Mouse (Mus musculus): ENCODE results near the gene Rpgrip1l. TPM values are rescaled to one million over a fixed set of nuclear protein-coding genes. Genes with fewer than 3 reads are reported as not detected.
A peak's percentile ranks its signal among the peaks of the same experiment; 100 is the strongest.

Gene Rpgrip1l
- polyA plus RNA-seq, 1 experiment from 2014 or later: 9.3 TPM

- H3K27ac ChIP-seq: no peak overlapping the region
- 75% methylated on average over 3 of the region's 3 CpGs for WGBS
- no peaks in the 10 kb centered on the region for H3K27me3 ChIP-seq (replicated peaks)
- no peak overlapping the region for H3K9ac ChIP-seq
- H3K4me3 ChIP-seq (replicated peaks): no peak overlapping the region
- H3K4me2 ChIP-seq (replicated peaks): no peak overlapping the region
- H3K36me3 ChIP-seq: no peaks in the 10 kb centered on the region
- H3K4me1 ChIP-seq (replicated peaks): no peaks in the 10 kb centered on the region
- no peak for ATAC-seq
- no peaks in the 10 kb centered on the region for H3K9me3 ChIP-seq
Observed at GRCm38 (mm10) chr8:91214287-91214686, 98.8 kb downstream of the Rpgrip1l start.

GRCm38 (mm10) chr8:91212948-91213347 lies 100.1 kb downstream of the Rpgrip1l start:
- 84% methylated on average over 2 of the region's 2 CpGs for WGBS
- H3K4me2 ChIP-seq (replicated peaks): no peak overlapping the region
- no peaks in the 10 kb centered on the region for H3K9me3 ChIP-seq
- H3K9ac ChIP-seq: no peak overlapping the region
- H3K27me3 ChIP-seq (replicated peaks): no peaks in the 10 kb centered on the region
- no peak for ATAC-seq
- H3K4me3 ChIP-seq (replicated peaks): no peak overlapping the region
- no peak overlapping the region for H3K27ac ChIP-seq
- no peaks in the 10 kb centered on the region for H3K4me1 ChIP-seq (replicated peaks)
- no peaks in the 10 kb centered on the region for H3K36me3 ChIP-seq

GRCm38 (mm10) chr8:91209658-91210057 lies 103.4 kb downstream of the Rpgrip1l start:
- Histone ChIP-seq H3K36me3 (no peaks in the 10 kb centered on the region), H3K4me1 (replicated peaks) (no peaks in the 10 kb centered on the region), H3K27me3 (replicated peaks) (no peaks in the 10 kb centered on the region), H3K9ac (no peak overlapping the region), H3K27ac (no peak overlapping the region), H3K4me2 (replicated peaks) (no peak overlapping the region), H3K9me3 (no peaks in the 10 kb centered on the region), H3K4me3 (replicated peaks) (no peak overlapping the region)
- 81% methylated on average over 3 of the region's 3 CpGs for WGBS
- ATAC-seq: no peak

- ATAC-seq: no peak
- H3K9ac ChIP-seq: no peak overlapping the region
- H3K36me3 ChIP-seq: no peaks in the 10 kb centered on the region
- no peaks in the 10 kb centered on the region for H3K4me1 ChIP-seq (replicated peaks)
- H3K4me3 ChIP-seq (replicated peaks): no peak overlapping the region
- no peaks in the 10 kb centered on the region for H3K9me3 ChIP-seq
- no peaks in the 10 kb centered on the region for H3K27me3 ChIP-seq (replicated peaks)
- 30% methylated on average over 2 of the region's 2 CpGs for WGBS
- no peak overlapping the region for H3K4me2 ChIP-seq (replicated peaks)
- H3K27ac ChIP-seq: no peak overlapping the region
Observed at GRCm38 (mm10) chr8:91207676-91208075, 105.4 kb downstream of the Rpgrip1l start.

GRCm38 (mm10) chr8:91205897-91206296 lies 107.2 kb downstream of the Rpgrip1l start:
- Histone ChIP-seq H3K36me3 (no peaks in the 10 kb centered on the region), H3K27ac (no peak overlapping the region), H3K4me1 (replicated peaks) (no peaks in the 10 kb centered on the region), H3K27me3 (replicated peaks) (no peaks in the 10 kb centered on the region), H3K9me3 (no peaks in the 10 kb centered on the region), H3K4me3 (replicated peaks) (no peak overlapping the region), H3K4me2 (replicated peaks) (no peak overlapping the region), H3K9ac (no peak overlapping the region)
- ATAC-seq: no peak
- WGBS: 83% methylated on average over 6 of the region's 6 CpGs

GRCm38 (mm10) chr8:91201184-91201583 lies 111.9 kb downstream of the Rpgrip1l start:
- Histone ChIP-seq H3K36me3 (no peaks in the 10 kb centered on the region), H3K4me1 (replicated peaks) (no peaks in the 10 kb centered on the region), H3K9ac (no peak overlapping the region), H3K4me2 (replicated peaks) (no peak overlapping the region), H3K27ac (no peak overlapping the region), H3K27me3 (replicated peaks) (no peaks in the 10 kb centered on the region), H3K4me3 (replicated peaks) (no peak overlapping the region), H3K9me3 (no peaks in the 10 kb centered on the region)
- 62% methylated on average over 2 of the region's 2 CpGs for WGBS
- ATAC-seq: no peak

GRCm38 (mm10) chr8:91199876-91200275 lies 113.2 kb downstream of the Rpgrip1l start, which contains the start of gene Aktip:
Aktip (minus strand) TSS chr8:91199976.
- ATAC-seq: no peak

GRCm38 (mm10) chr8:91198036-91198435 lies 115.0 kb downstream of the Rpgrip1l start:
- Histone ChIP-seq H3K27ac (no peak overlapping the region), H3K27me3 (replicated peaks) (no peaks in the 10 kb centered on the region), H3K9ac (no peak overlapping the region), H3K4me3 (replicated peaks) (no peak overlapping the region), H3K36me3 (no peaks in the 10 kb centered on the region), H3K4me1 (replicated peaks) (no peaks in the 10 kb centered on the region), H3K4me2 (replicated peaks) (no peak overlapping the region), H3K9me3 (no peaks in the 10 kb centered on the region)
- ATAC-seq: no peak
- 75% methylated on average over 3 of the region's 3 CpGs for WGBS

More at GRCm38 (mm10) chr8:91199876-91200275, 113.2 kb downstream of the Rpgrip1l start, which contains the start of gene Aktip:
- no peak within 1 kb of the TSS for H3K27ac ChIP-seq
- H3K4me3 ChIP-seq (replicated peaks): no peak within 1 kb of the TSS
- whole genome bisulfite sequencing: 89% methylated on average over 7 of the region's 7 CpGs
- no peak within 1 kb of the TSS for H3K4me2 ChIP-seq (replicated peaks)
- H3K4me1 ChIP-seq (replicated peaks): no peaks in the 10 kb centered on the region
- H3K9ac ChIP-seq: no peak within 1 kb of the TSS
- H3K36me3 ChIP-seq: no peaks in the 10 kb centered on the region
- no peaks in the 10 kb centered on the region for H3K27me3 ChIP-seq (replicated peaks)
- H3K9me3 ChIP-seq: no peaks in the 10 kb centered on the region

- Histone ChIP-seq H3K36me3 (no peaks in the 10 kb centered on the region), H3K9ac (no peak overlapping the region), H3K4me2 (replicated peaks) (no peak overlapping the region), H3K9me3 (no peaks in the 10 kb centered on the region), H3K4me3 (replicated peaks) (no peak overlapping the region), H3K27me3 (replicated peaks) (no peaks in the 10 kb centered on the region), H3K4me1 (replicated peaks) (no peaks in the 10 kb centered on the region), H3K27ac (no peak overlapping the region)
- ATAC-seq: no peak
- WGBS: 78% methylated on average over 5 of the region's 5 CpGs
Observed at GRCm38 (mm10) chr8:91197233-91197632, 115.8 kb downstream of the Rpgrip1l start.

GRCm38 (mm10) chr8:91196661-91197060 lies 116.4 kb downstream of the Rpgrip1l start:
- no peak overlapping the region for H3K9ac ChIP-seq
- no peak for ATAC-seq
- 75% methylated on average over 12 of the region's 12 CpGs for WGBS

GRCm38 (mm10) chr8:91194081-91194480 lies 119.0 kb downstream of the Rpgrip1l start:
- Histone ChIP-seq H3K9ac (no peak overlapping the region), H3K27me3 (replicated peaks) (peaks cover 3% of the 10 kb centered on the region), H3K36me3 (no peaks in the 10 kb centered on the region), H3K4me1 (replicated peaks) (peaks cover 4% of the 10 kb centered on the region; the same call in 1 of the 2 replicates), H3K27ac (no peak overlapping the region), H3K4me2 (replicated peaks) (no peak overlapping the region), H3K4me3 (replicated peaks) (no peak overlapping the region), H3K9me3 (no peaks in the 10 kb centered on the region)
- WGBS: 85% methylated on average over 2 of the region's 2 CpGs
- ATAC-seq: no peak

More at GRCm38 (mm10) chr8:91196661-91197060, 116.4 kb downstream of the Rpgrip1l start:
- no peak overlapping the region for H3K4me2 ChIP-seq (replicated peaks)
- H3K4me1 ChIP-seq (replicated peaks): no peaks in the 10 kb centered on the region
- no peak overlapping the region for H3K4me3 ChIP-seq (replicated peaks)
- no peaks in the 10 kb centered on the region for H3K27me3 ChIP-seq (replicated peaks)
- H3K27ac ChIP-seq: no peak overlapping the region
- no peaks in the 10 kb centered on the region for H3K9me3 ChIP-seq
- H3K36me3 ChIP-seq: no peaks in the 10 kb centered on the region

- no peak overlapping the region for H3K4me2 ChIP-seq (replicated peaks)
- H3K9me3 ChIP-seq: no peaks in the 10 kb centered on the region
- H3K4me3 ChIP-seq (replicated peaks): no peak overlapping the region
- H3K27me3 ChIP-seq (replicated peaks): peaks cover 5% of the 10 kb centered on the region
- peaks cover 4% of the 10 kb centered on the region; the same call in 1 of the 2 replicates for H3K4me1 ChIP-seq (replicated peaks)
- WGBS: 70% methylated on average over 5 of the region's 5 CpGs
- H3K27ac ChIP-seq: no peak overlapping the region
- H3K9ac ChIP-seq: no peak overlapping the region
- H3K36me3 ChIP-seq: no peaks in the 10 kb centered on the region
- ATAC-seq: no peak
Observed at GRCm38 (mm10) chr8:91192941-91193340, 120.1 kb downstream of the Rpgrip1l start.

GRCm38 (mm10) chr8:91190816-91191340 lies 122.2 kb downstream of the Rpgrip1l start:
- no peaks in the 10 kb centered on the region for H3K36me3 ChIP-seq
- H3K4me2 ChIP-seq (replicated peaks): peak overlapping the region; percentile 47
- H3K27ac ChIP-seq: no peak overlapping the region
- WGBS: 2% methylated on average over 17 of the region's 17 CpGs
- H3K9me3 ChIP-seq: no peaks in the 10 kb centered on the region
- H3K4me1 ChIP-seq (replicated peaks): peaks cover 4% of the 10 kb centered on the region; the same call in 1 of the 2 replicates
- peaks cover 5% of the 10 kb centered on the region for H3K27me3 ChIP-seq (replicated peaks)
- H3K4me3 ChIP-seq (replicated peaks): no peak overlapping the region
- H3K9ac ChIP-seq: no peak overlapping the region
- peak; percentile 82 for ATAC-seq
